Mouse (Mus musculus): ENCODE measurements around the gene Vmn1r28.
"Not testable (repeated sequence)": the region's sequence is repeated elsewhere in the genome, so short reads cannot be mapped to it uniquely, and the experiment has no call there.

Gene Vmn1r28

DNA sequence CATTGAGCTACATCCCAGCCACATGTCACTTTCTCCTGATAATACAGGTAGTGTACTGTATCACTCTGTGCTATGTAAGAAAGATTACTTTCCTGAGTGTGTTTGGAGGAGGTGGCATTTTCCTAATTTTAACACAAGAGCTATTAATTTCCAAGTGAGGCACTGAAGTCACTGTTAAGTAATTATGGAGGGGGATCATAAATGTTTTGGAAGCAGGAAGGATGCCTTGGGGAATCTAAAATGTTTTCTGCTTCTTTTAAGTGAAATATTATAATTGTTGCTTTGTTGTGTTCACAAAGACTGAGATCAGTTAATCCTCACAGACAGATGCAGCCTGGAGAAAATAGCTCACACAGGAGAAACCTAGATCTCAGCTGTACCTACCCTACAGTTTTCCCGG lies at the start of gene Vmn1r28:
TSS of gene Vmn1r28 (plus strand) at position 301 of the 400 bp plus-strand sequence.
- DNase-seq: no peak

- DNase-seq: no peak
Measured at GRCm38 (mm10) chr6:58216119-58216518, 45.7 kb upstream of the Vmn1r28 start.

DNA sequence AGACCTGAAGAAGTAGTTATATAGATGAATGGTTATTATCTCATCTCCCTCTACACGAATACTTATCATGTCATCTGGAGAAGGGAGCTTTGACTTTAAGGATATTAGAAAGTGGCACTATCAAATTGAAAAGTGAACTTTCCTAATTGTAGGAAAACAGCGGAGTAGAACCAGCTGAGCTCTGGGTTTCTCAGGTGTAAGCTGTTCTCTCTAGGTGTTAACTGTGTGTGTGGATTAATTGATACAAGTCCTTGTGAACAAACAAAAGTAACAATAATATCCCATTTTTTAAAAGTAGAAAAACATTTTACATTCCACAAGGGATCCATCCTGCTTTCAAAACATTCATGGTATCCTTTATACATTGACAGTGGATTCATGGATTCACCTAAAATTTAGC lies 43.1 kb upstream of the Vmn1r28 start, which contains the start of gene Vmn1r27:
TSS of gene Vmn1r27 (minus strand) at position 101 of the 400 bp plus-strand sequence.
- no peak for DNase-seq

DNA sequence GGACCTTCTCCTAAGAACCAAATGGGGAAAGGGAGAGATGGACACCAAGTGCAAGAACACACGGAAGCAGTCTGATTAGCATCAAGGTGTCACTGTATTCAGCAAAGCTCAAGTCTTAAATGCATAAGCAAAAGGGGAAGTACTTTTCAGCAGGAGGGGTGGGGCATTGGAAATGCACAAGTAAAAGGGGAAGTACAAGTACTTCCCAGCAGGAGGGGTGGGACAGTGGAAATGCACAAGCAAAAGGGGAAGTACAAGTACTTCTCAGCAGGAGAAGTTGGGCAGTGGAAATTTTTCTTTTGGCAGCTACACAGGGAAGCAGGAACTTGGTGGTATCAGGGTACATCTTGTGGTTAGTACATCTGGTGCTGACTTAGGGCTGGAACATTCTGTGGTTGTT lies 17.8 kb downstream of the Vmn1r28 start:
- DNase-seq: not testable (repeated sequence)

DNA sequence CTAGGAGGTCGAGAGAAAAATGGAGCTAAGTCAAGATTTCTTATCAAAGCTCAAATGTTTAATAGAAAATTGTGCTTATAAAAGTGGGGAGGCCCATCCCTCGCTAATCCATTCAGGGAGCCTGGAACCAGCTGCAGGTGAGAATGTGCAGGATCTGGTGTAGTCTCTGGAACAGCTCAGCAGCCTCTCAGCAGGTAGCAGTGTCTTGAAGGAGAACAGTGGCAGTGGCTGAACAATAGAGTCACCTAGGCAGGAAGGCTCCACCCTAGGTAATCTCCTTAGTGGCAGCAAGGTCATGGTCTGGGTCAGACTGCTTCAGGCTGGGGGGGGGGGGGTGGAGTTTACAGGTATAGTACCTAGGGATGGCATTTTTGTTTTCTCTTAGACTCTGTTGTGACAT lies 30.4 kb downstream of the Vmn1r28 start:
- DNase-seq: no peak

DNA sequence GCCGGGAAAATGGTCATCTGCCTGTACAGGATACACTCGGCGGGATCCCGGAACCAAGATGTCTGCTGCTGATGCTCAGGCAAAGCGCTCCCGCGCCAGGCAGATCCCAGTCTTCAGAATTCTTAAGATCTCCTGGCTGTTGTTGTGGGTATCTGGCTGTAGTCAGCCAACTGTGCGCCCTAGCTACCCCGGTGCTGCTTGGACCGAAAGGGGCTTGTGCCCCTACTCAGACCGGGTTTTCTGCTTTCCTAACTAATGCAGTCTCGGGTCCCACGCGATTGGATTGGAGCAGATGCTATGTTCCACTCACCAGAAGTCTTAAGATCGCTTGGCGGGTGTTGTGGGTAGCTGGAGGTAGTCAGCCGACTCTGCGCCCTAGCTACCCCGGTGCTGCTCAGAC lies 36.7 kb downstream of the Vmn1r28 start:
- not testable (repeated sequence) for DNase-seq

- no peak for DNase-seq
Measured at GRCm38 (mm10) chr6:58301249-58301648, 39.4 kb downstream of the Vmn1r28 start, which contains the start of gene Vmn1r29. Gene Vmn1r29 (plus strand): TSS chr6:58301549.
